Mouse (Mus musculus): ENCODE measurements around the gene Fbh1. TPM values are rescaled to one million over a fixed set of nuclear protein-coding genes. Genes with fewer than 3 reads are reported as not detected.

Fbh1 gene
- polyA plus RNA-seq, 1 experiment from 2014 or later: 128 TPM

- no peaks in the 10 kb centered on the region for H3K36me3 ChIP-seq
- 90% methylated on average over 4 of the region's 4 CpGs for WGBS
- no peak for ATAC-seq (replicated peaks)
- no peak overlapping the region for H3K9ac ChIP-seq (replicated peaks)
- H3K4me1 ChIP-seq: no peaks in the 10 kb centered on the region
- no peak overlapping the region for H3K4me2 ChIP-seq (replicated peaks)
- no peaks in the 10 kb centered on the region for H3K27me3 ChIP-seq
- H3K9me3 ChIP-seq: no peaks in the 10 kb centered on the region
- no peak overlapping the region for H3K4me3 ChIP-seq
- H3K27ac ChIP-seq (replicated peaks): no peak overlapping the region
These were observed 84.0 kb downstream of the Fbh1 start for GRCm38 (mm10) chr2:11693352-11693751.

Other genes with a start within 250 kb of the Fbh1 start
- gene Pfkfb3, start 223.5 kb downstream of the Fbh1 start, polyA plus RNA-seq (2015; fragmentation: Nextera tagmentation; extraction: Ambion mirVana): 32.5 and 33.5 TPM in 2 replicates
- gene Rbm17, start 173.4 kb downstream of the Fbh1 start, polyA plus RNA-seq (2015; fragmentation: Nextera tagmentation; extraction: Ambion mirVana): 139 and 140 TPM in 2 replicates
- not detected in 2 replicates for gene Gm17490, start 151.3 kb downstream of the Fbh1 start, polyA plus RNA-seq (2015; fragmentation: Nextera tagmentation; extraction: Ambion mirVana)
- gene Il2ra, start 134.8 kb downstream of the Fbh1 start, polyA plus RNA-seq (2015; fragmentation: Nextera tagmentation; extraction: Ambion mirVana): not detected in 2 replicates
- gene Il15ra, start 72.3 kb downstream of the Fbh1 start, polyA plus RNA-seq (2015; fragmentation: Nextera tagmentation; extraction: Ambion mirVana): 0.74 and 0.86 TPM in 2 replicates
- 43.3 and 48.3 TPM in 2 replicates for gene Ankrd16, start 294 bp upstream of the Fbh1 start, polyA plus RNA-seq (2015; fragmentation: Nextera tagmentation; extraction: Ambion mirVana)

All from forebrain, embryonic 15.5 days (tissue).